In the genomic region with DNA sequence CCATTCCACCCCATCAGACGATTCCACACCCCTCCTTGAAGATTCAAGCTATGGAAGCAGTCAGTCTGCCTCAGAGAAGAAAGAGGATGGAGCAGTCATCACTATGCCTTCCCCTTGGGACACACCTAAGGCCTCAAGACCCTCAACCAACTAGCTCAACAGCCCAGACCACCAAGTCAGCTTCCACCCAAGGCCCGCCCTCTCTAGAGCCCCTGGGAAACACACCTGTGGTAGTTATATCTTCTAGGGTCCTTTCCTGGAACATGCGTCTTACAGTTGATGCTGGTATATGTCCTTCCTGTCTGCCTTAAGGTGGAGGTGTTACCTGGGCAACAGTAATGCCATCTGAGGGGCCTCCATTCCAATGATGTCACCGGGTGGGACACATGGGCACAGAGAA, we compare ENCODE assay signal across 28 mouse cellular contexts. TPM values are rescaled to one million over a fixed set of nuclear protein-coding genes. Genes with fewer than 3 reads are reported as not detected.
DNase-seq lines count a peak whose midpoint lies in the region; ATAC-seq and TF ChIP-seq lines count a peak whose summit lies in the region.
"Had no signal": no experiment of that assay in that cellular context is flagged by ENCODE, and none has a peak within 500 bp of the region (broad histone marks: within the 10 kb centered on the region; RNA-seq: fewer than 3 reads in every experiment).

No protein-coding gene starts in this region.

- no peak overlapping the region for H3K27ac ChIP-seq in heart, embryonic 10.5 days
- no peak overlapping the region for H3K27ac ChIP-seq in testis, adult 2 months (ENCODE audit: control insufficient read depth, insufficient read depth, low read depth, low read length)
- H3K27ac ChIP-seq: embryonic facial prominence, embryonic 13.5 days; embryonic facial prominence, embryonic 15.5 days; forebrain, embryonic 10.5 days; forebrain, embryonic 12.5 days had no signal

- 91% methylated on average over 4 of the region's 4 CpGs for WGBS in heart, embryonic 10.5 days

- TF ChIP-seq CTCF in testis, adult 2 months (IDR thresholded peaks at IDR 0.05; ENCODE audit: control insufficient read depth, insufficient read depth, insufficient replicate concordance, low read depth, low read length), result no peak

- TF ChIP-seq POLR2A in testis, adult 2 months (IDR thresholded peaks at IDR 0.05; ENCODE audit: control insufficient read depth, low read depth, low read length), result no peak

- no peaks in the 10 kb centered on the region for H3K27me3 ChIP-seq in heart, embryonic 10.5 days (ENCODE audit: insufficient read depth, poor library complexity, severe bottlenecking)
- H3K27me3 ChIP-seq in testis, adult 2 months (ENCODE audit: control insufficient read depth, insufficient read depth, low read length), result no peaks in the 10 kb centered on the region; the same call in 1 of the 2 replicates
- H3K27me3 ChIP-seq: embryonic facial prominence, embryonic 13.5 days; embryonic facial prominence, embryonic 15.5 days; forebrain, embryonic 12.5 days; Patski had no signal

- H3K4me3 ChIP-seq in heart, embryonic 10.5 days, result no peak overlapping the region
- H3K4me3 ChIP-seq in testis, adult 2 months (ENCODE audit: control insufficient read depth, low read depth, low read length), result peak overlapping the region; percentile 82
- H3K4me3 ChIP-seq: embryonic facial prominence, embryonic 13.5 days; embryonic facial prominence, embryonic 15.5 days; erythroblast, embryonic 14.5 days; forebrain, embryonic 10.5 days; forebrain, embryonic 12.5 days had no signal

- peaks cover 68% of the 10 kb centered on the region for H3K4me1 ChIP-seq in heart, embryonic 10.5 days
- peaks cover 12% of the 10 kb centered on the region for H3K4me1 ChIP-seq in testis, adult 2 months (ENCODE audit: control insufficient read depth, insufficient read depth, low read length)

- ATAC-seq in granulocyte monocyte progenitor cell, adult 5-6 weeks (replicated peaks; ENCODE audit: poor library complexity, severe bottlenecking), result no peak
- ATAC-seq: activated CD4-positive, CD25-positive, alpha-beta regulatory T cell, adult 4 months; forebrain, embryonic 14.5 days; forebrain, embryonic 16.5 days; Patski had no signal

- no peaks in the 10 kb centered on the region for H3K9me3 ChIP-seq in heart, embryonic 10.5 days
- H3K9me3 ChIP-seq: embryonic facial prominence, embryonic 13.5 days; embryonic facial prominence, embryonic 15.5 days; forebrain, embryonic 10.5 days; forebrain, embryonic 12.5 days had no signal

- DNase-seq in heart, adult 11 months, result peak; percentile 88
- no peak for DNase-seq in heart, embryonic 10.5 days (ENCODE audit: low spot score)
- no peak for DNase-seq in testis, postnatal 14 days (ENCODE audit: low spot score)
- DNase-seq: adrenal gland, adult 2 months; adrenal gland, postnatal 10 days; adrenal gland, postnatal 25 days; cerebellum, adult 11 months; cerebellum, adult 18-20 months; cerebellum, adult 8-10 months; cerebellum, adult 9-11 months; cerebellum, postnatal 14 days; cerebellum, postnatal 36 days; embryo, embryonic 11 days had no signal

- peaks cover 19% of the 10 kb centered on the region for H3K36me3 ChIP-seq in heart, embryonic 10.5 days
- H3K36me3 ChIP-seq in testis, adult 2 months (ENCODE audit: control insufficient read depth, insufficient read depth, low read length), result no peaks in the 10 kb centered on the region
- H3K36me3 ChIP-seq: embryonic facial prominence, embryonic 15.5 days had no signal

RNA-seq across cellular contexts. Expression of gene Cfap43, which starts 4.9 kb away (rescaled TPM):
- 0.06 and 0.11 TPM in 2 replicates for polyA plus RNA-seq in heart, embryonic 10.5 days (2016; fragmentation: Nextera tagmentation; extraction: Ambion mirVana)
- polyA plus RNA-seq in testis, adult 2 months (2012; rRNA removed), result 95.2 and 103 TPM in 2 replicates
- not detected in 2 replicates for total RNA-seq in granulocyte monocyte progenitor cell, adult 5-6 weeks (2014; fragmentation: Nextera tagmentation)
- 0.05 TPM in 1 of 2 replicates, not detected in the other for total RNA-seq in granulocyte monocyte progenitor cell, adult 5-6 weeks (2017)
- total RNA-seq: adrenal gland, adult 2 months; adrenal gland, postnatal 10 days; adrenal gland, postnatal 25 days; common myeloid progenitor, adult 5-6 weeks had no signal
- polyA plus RNA-seq: adrenal gland, adult 2 months; embryonic facial prominence, embryonic 11.5 days; erythroblast, embryonic 14.5 days had no signal

RNA-seq across cellular contexts. Expression of gene Itprip, which starts 4.9 kb away (rescaled TPM):
- 15.6 and 21.1 TPM in 2 replicates for polyA plus RNA-seq in heart, embryonic 10.5 days (2016; fragmentation: Nextera tagmentation; extraction: Ambion mirVana)
- polyA plus RNA-seq in testis, adult 2 months (2012; rRNA removed), result 43.0 and 48.0 TPM in 2 replicates
- total RNA-seq in granulocyte monocyte progenitor cell, adult 5-6 weeks (2014; fragmentation: Nextera tagmentation), result 18.2 and 19.1 TPM in 2 replicates
- 15.8 and 16.7 TPM in 2 replicates for total RNA-seq in granulocyte monocyte progenitor cell, adult 5-6 weeks (2017)

RNA-seq across cellular contexts. Expression of gene Cfap58, which starts 23.3 kb away (rescaled TPM):
- 0.10 and 0.23 TPM in 2 replicates for polyA plus RNA-seq in heart, embryonic 10.5 days (2016; fragmentation: Nextera tagmentation; extraction: Ambion mirVana)
- 47.4 and 49.3 TPM in 2 replicates for polyA plus RNA-seq in testis, adult 2 months (2012; rRNA removed)
- not detected in 2 replicates for total RNA-seq in granulocyte monocyte progenitor cell, adult 5-6 weeks (2014; fragmentation: Nextera tagmentation)
- total RNA-seq in granulocyte monocyte progenitor cell, adult 5-6 weeks (2017), result not detected in 2 replicates
- total RNA-seq: adrenal gland, adult 2 months; adrenal gland, postnatal 25 days; common myeloid progenitor, adult 5-6 weeks; ES-E14 had no signal
- polyA plus RNA-seq: adrenal gland, adult 2 months; C2C12; embryonic facial prominence, embryonic 11.5 days; erythroblast, embryonic 14.5 days; forebrain, embryonic 10.5 days; Patski had no signal

RNA-seq across cellular contexts. Expression of gene Gsto2, which starts 48.9 kb away (rescaled TPM):
- polyA plus RNA-seq in heart, embryonic 10.5 days (2016; fragmentation: Nextera tagmentation; extraction: Ambion mirVana), result 0.59 and 1.0 TPM in 2 replicates
- 270 and 284 TPM in 2 replicates for polyA plus RNA-seq in testis, adult 2 months (2012; rRNA removed)
- total RNA-seq in granulocyte monocyte progenitor cell, adult 5-6 weeks (2014; fragmentation: Nextera tagmentation), result not detected in 2 replicates
- not detected in 2 replicates for total RNA-seq in granulocyte monocyte progenitor cell, adult 5-6 weeks (2017)
- total RNA-seq: common myeloid progenitor, adult 5-6 weeks had no signal
- polyA plus RNA-seq: erythroblast, embryonic 14.5 days had no signal

RNA-seq across cellular contexts. Expression of gene Gsto1, which starts 59.4 kb away (rescaled TPM):
- 81.5 and 129 TPM in 2 replicates for polyA plus RNA-seq in heart, embryonic 10.5 days (2016; fragmentation: Nextera tagmentation; extraction: Ambion mirVana)
- 3.1 and 3.7 TPM in 2 replicates for polyA plus RNA-seq in testis, adult 2 months (2012; rRNA removed)
- total RNA-seq in granulocyte monocyte progenitor cell, adult 5-6 weeks (2014; fragmentation: Nextera tagmentation), result 317 and 338 TPM in 2 replicates
- total RNA-seq in granulocyte monocyte progenitor cell, adult 5-6 weeks (2017), result 215 and 219 TPM in 2 replicates

Comparison
In these comparisons a context has a peak if more than half of its experiments do, and no peak if none do; other contexts are left out.
1. RNA of gene Cfap43, which starts 4.9 kb away (polyA plus RNA-seq): 95.2 to 103 TPM in testis, adult 2 months; 0.06 to 0.11 TPM in heart, embryonic 10.5 days; every median in the first group is over 10 times any median in the second.
2. RNA of gene Cfap58, which starts 23.3 kb away (polyA plus RNA-seq): 47.4 to 49.3 TPM in testis, adult 2 months; 0.10 to 0.23 TPM in heart, embryonic 10.5 days; every median in the first group is over 10 times any median in the second.